Mouse (Mus musculus): ENCODE results near the gene Tuba1b. TPM values are rescaled to one million over a fixed set of nuclear protein-coding genes. Genes with fewer than 3 reads are reported as not detected.
"Not testable (repeated sequence)": the region's sequence is repeated elsewhere in the genome, so short reads cannot be mapped to it uniquely, and the experiment has no call there.

Gene Tuba1b
- polyA plus RNA-seq, 1 experiment from 2014 or later, result 2,366 TPM

- no peaks in the 10 kb centered on the region for H3K4me1 ChIP-seq (replicated peaks; ENCODE audit: control insufficient read depth, insufficient read depth, low read length)
- no peak overlapping the region for H3K4me3 ChIP-seq (ENCODE audit: low read depth, low read length)
- H3K9ac ChIP-seq (ENCODE audit: low read length), result no peak overlapping the region
- DNase-seq (ENCODE audit: low spot score), result no peak
- no peak overlapping the region for H3K27ac ChIP-seq (ENCODE audit: low read depth, low read length)
- H3K4me2 ChIP-seq (ENCODE audit: low read depth, low read length, severe bottlenecking), result no peak overlapping the region
- 88% methylated on average over 2 of the region's 2 CpGs for WGBS
- H3K9me3 ChIP-seq (ENCODE audit: control insufficient read depth, low read length), result no peaks in the 10 kb centered on the region
- H3K27me3 ChIP-seq (ENCODE audit: control insufficient read depth, insufficient read depth, low read length), result no peaks in the 10 kb centered on the region
- ATAC-seq (replicated peaks; ENCODE audit: low FRiP score), result no peak
- H3K36me3 ChIP-seq (ENCODE audit: control insufficient read depth, insufficient read depth, low read length), result no peaks in the 10 kb centered on the region
These were observed 11.3 kb downstream of the Tuba1b start for GRCm38 (mm10) chr15:98923031-98923537.

- Histone ChIP-seq H3K4me2 (ENCODE audit: low read depth, low read length, severe bottlenecking) (no peak overlapping the region), H3K4me3 (ENCODE audit: low read depth, low read length) (no peak overlapping the region), H3K4me1 (replicated peaks; ENCODE audit: control insufficient read depth, insufficient read depth, low read length) (no peaks in the 10 kb centered on the region), H3K27ac (ENCODE audit: low read depth, low read length) (no peak overlapping the region), H3K36me3 (ENCODE audit: control insufficient read depth, insufficient read depth, low read length) (no peaks in the 10 kb centered on the region), H3K9ac (ENCODE audit: low read length) (no peak overlapping the region), H3K9me3 (ENCODE audit: control insufficient read depth, low read length) (no peaks in the 10 kb centered on the region), H3K27me3 (ENCODE audit: control insufficient read depth, insufficient read depth, low read length) (no peaks in the 10 kb centered on the region)
- WGBS, result 71% methylated on average over 3 of the region's 3 CpGs
- ATAC-seq (replicated peaks; ENCODE audit: low FRiP score), result no peak
- no peak for DNase-seq (ENCODE audit: low spot score)
These were observed 11.8 kb downstream of the Tuba1b start for GRCm38 (mm10) chr15:98922581-98922980.

GRCm38 (mm10) chr15:98921510-98921909 lies 12.9 kb downstream of the Tuba1b start:
- no peaks in the 10 kb centered on the region for H3K36me3 ChIP-seq (ENCODE audit: control insufficient read depth, insufficient read depth, low read length)
- 78% methylated on average over 5 of the region's 5 CpGs for WGBS

GRCm38 (mm10) chr15:98918499-98918895 lies 15.9 kb downstream of the Tuba1b start:
- DNase-seq (ENCODE audit: low spot score); ATAC-seq (replicated peaks; ENCODE audit: low FRiP score); H3K36me3 ChIP-seq (ENCODE audit: control insufficient read depth, insufficient read depth, low read length); H3K9me3 ChIP-seq (ENCODE audit: control insufficient read depth, low read length); H3K4me1 ChIP-seq (replicated peaks; ENCODE audit: control insufficient read depth, insufficient read depth, low read length); H3K27me3 ChIP-seq (ENCODE audit: control insufficient read depth, insufficient read depth, low read length): not testable (repeated sequence)
- peak overlapping the region; percentile 47; the same call in 1 of the 2 replicates for H3K9ac ChIP-seq (ENCODE audit: low read length)
- peak overlapping the region; percentile 25; the same call in 1 of the 2 replicates for H3K27ac ChIP-seq (ENCODE audit: low read depth, low read length)
- WGBS, result 29% methylated on average over 8 of the region's 8 CpGs
- peak overlapping the region; percentile 92 for H3K4me3 ChIP-seq (ENCODE audit: low read depth, low read length)
- H3K4me2 ChIP-seq (ENCODE audit: low read depth, low read length, severe bottlenecking), result peak overlapping the region; percentile 62

More at GRCm38 (mm10) chr15:98921510-98921909, 12.9 kb downstream of the Tuba1b start:
- Histone ChIP-seq H3K9ac (ENCODE audit: low read length) (no peak overlapping the region), H3K4me3 (ENCODE audit: low read depth, low read length) (no peak overlapping the region), H3K27me3 (ENCODE audit: control insufficient read depth, insufficient read depth, low read length) (no peaks in the 10 kb centered on the region), H3K27ac (ENCODE audit: low read depth, low read length) (no peak overlapping the region), H3K9me3 (ENCODE audit: control insufficient read depth, low read length) (no peaks in the 10 kb centered on the region), H3K4me2 (ENCODE audit: low read depth, low read length, severe bottlenecking) (no peak overlapping the region), H3K4me1 (replicated peaks; ENCODE audit: control insufficient read depth, insufficient read depth, low read length) (peaks cover 2% of the 10 kb centered on the region; the same call in 1 of the 2 replicates)
- DNase-seq (ENCODE audit: low spot score), result no peak
- ATAC-seq (replicated peaks; ENCODE audit: low FRiP score), result no peak

- H3K27me3 ChIP-seq (ENCODE audit: control insufficient read depth, insufficient read depth, low read length), result no peaks in the 10 kb centered on the region
- H3K4me2 ChIP-seq (ENCODE audit: low read depth, low read length, severe bottlenecking), result peak within 1 kb of the TSS; percentile 62
- peak; percentile 99 for ATAC-seq (replicated peaks; ENCODE audit: low FRiP score)
- H3K36me3 ChIP-seq (ENCODE audit: control insufficient read depth, insufficient read depth, low read length), result no peaks in the 10 kb centered on the region; the same call in 1 of the 2 replicates
- H3K4me1 ChIP-seq (replicated peaks; ENCODE audit: control insufficient read depth, insufficient read depth, low read length), result peaks cover 8% of the 10 kb centered on the region; the same call in 1 of the 2 replicates
- peak; percentile 99 for DNase-seq (ENCODE audit: low spot score)
- H3K9me3 ChIP-seq (ENCODE audit: control insufficient read depth, low read length), result no peaks in the 10 kb centered on the region
- H3K27ac ChIP-seq (ENCODE audit: low read depth, low read length), result peak within 1 kb of the TSS; percentile 87
- peak within 1 kb of the TSS; percentile 92 for H3K4me3 ChIP-seq (ENCODE audit: low read depth, low read length)
- peak within 1 kb of the TSS; percentile 87 for H3K9ac ChIP-seq (ENCODE audit: low read length)
- under 1% methylated on average over 82 of the region's 82 CpGs for WGBS
These were observed 16.5 kb downstream of the Tuba1b start, which contains the start of gene Lmbr1l for GRCm38 (mm10) chr15:98917538-98918498. Gene Lmbr1l, minus strand, starts transcription at chr15:98918231.

- Histone ChIP-seq H3K27ac (ENCODE audit: low read depth, low read length) (no peak overlapping the region; the same call in 1 of the 2 replicates), H3K4me1 (replicated peaks; ENCODE audit: control insufficient read depth, insufficient read depth, low read length) (peaks cover 8% of the 10 kb centered on the region; the same call in 1 of the 2 replicates), H3K9me3 (ENCODE audit: control insufficient read depth, low read length) (no peaks in the 10 kb centered on the region), H3K9ac (ENCODE audit: low read length) (peak overlapping the region; percentile 87), H3K36me3 (ENCODE audit: control insufficient read depth, insufficient read depth, low read length) (no peaks in the 10 kb centered on the region; the same call in 1 of the 2 replicates), H3K4me3 (ENCODE audit: low read depth, low read length) (peak overlapping the region; percentile 92), H3K27me3 (ENCODE audit: control insufficient read depth, insufficient read depth, low read length) (no peaks in the 10 kb centered on the region), H3K4me2 (ENCODE audit: low read depth, low read length, severe bottlenecking) (peak overlapping the region; percentile 62)
- no peak for DNase-seq (ENCODE audit: low spot score)
- 1% methylated on average over 14 of the region's 14 CpGs for WGBS
- ATAC-seq (replicated peaks; ENCODE audit: low FRiP score), result peak; percentile 2; the same call in 1 of the 2 replicates
These were observed 17.3 kb downstream of the Tuba1b start for GRCm38 (mm10) chr15:98917091-98917490.

- Histone ChIP-seq H3K27ac (ENCODE audit: low read depth, low read length) (no peak overlapping the region), H3K4me1 (replicated peaks; ENCODE audit: control insufficient read depth, insufficient read depth, low read length) (peaks cover 8% of the 10 kb centered on the region; the same call in 1 of the 2 replicates), H3K9ac (ENCODE audit: low read length) (no peak overlapping the region; the same call in 1 of the 2 replicates), H3K4me2 (ENCODE audit: low read depth, low read length, severe bottlenecking) (peak overlapping the region; percentile 62; the same call in 1 of the 2 replicates), H3K9me3 (ENCODE audit: control insufficient read depth, low read length) (no peaks in the 10 kb centered on the region), H3K27me3 (ENCODE audit: control insufficient read depth, insufficient read depth, low read length) (no peaks in the 10 kb centered on the region), H3K36me3 (ENCODE audit: control insufficient read depth, insufficient read depth, low read length) (no peaks in the 10 kb centered on the region; the same call in 1 of the 2 replicates), H3K4me3 (ENCODE audit: low read depth, low read length) (no peak overlapping the region)
- WGBS, result 89% methylated on average over 4 of the region's 4 CpGs
- ATAC-seq (replicated peaks; ENCODE audit: low FRiP score), result no peak
- DNase-seq (ENCODE audit: low spot score), result no peak
These were observed 18.3 kb downstream of the Tuba1b start for GRCm38 (mm10) chr15:98916016-98916415.

GRCm38 (mm10) chr15:98914903-98915302 lies 19.5 kb downstream of the Tuba1b start:
- Histone ChIP-seq H3K4me3 (ENCODE audit: low read depth, low read length) (no peak overlapping the region), H3K36me3 (ENCODE audit: control insufficient read depth, insufficient read depth, low read length) (peaks cover 2% of the 10 kb centered on the region; the same call in 1 of the 2 replicates), H3K4me1 (replicated peaks; ENCODE audit: control insufficient read depth, insufficient read depth, low read length) (peaks cover 8% of the 10 kb centered on the region; the same call in 1 of the 2 replicates), H3K27ac (ENCODE audit: low read depth, low read length) (no peak overlapping the region), H3K9ac (ENCODE audit: low read length) (no peak overlapping the region), H3K9me3 (ENCODE audit: control insufficient read depth, low read length) (no peaks in the 10 kb centered on the region), H3K4me2 (ENCODE audit: low read depth, low read length, severe bottlenecking) (no peak overlapping the region), H3K27me3 (ENCODE audit: control insufficient read depth, insufficient read depth, low read length) (no peaks in the 10 kb centered on the region)
- DNase-seq (ENCODE audit: low spot score) (no peak), ATAC-seq (replicated peaks; ENCODE audit: low FRiP score) (no peak)
- 94% methylated on average over 6 of the region's 6 CpGs for WGBS

Measured in forebrain, embryonic 11.5 days (tissue).